Mouse (Mus musculus) duodenum, adult 2 months (tissue): ENCODE data around the gene Psg21. TPM values are rescaled to one million over a fixed set of nuclear protein-coding genes. Genes with fewer than 3 reads are reported as not detected.

Experiments
- polyA plus RNA-seq: library from polyadenylated mRNA; depleted of rRNA; stranded (reverse); fragments of >200 nt; gene quantifications from 2 replicates; pipeline ENCODE4 v1.2.3, GENCODE M21; 2012; ENCODE audit warnings: low replicate concordance; rRNA removed

The Psg21 gene
- not detected in 2 replicates for polyA plus RNA-seq

DNA sequence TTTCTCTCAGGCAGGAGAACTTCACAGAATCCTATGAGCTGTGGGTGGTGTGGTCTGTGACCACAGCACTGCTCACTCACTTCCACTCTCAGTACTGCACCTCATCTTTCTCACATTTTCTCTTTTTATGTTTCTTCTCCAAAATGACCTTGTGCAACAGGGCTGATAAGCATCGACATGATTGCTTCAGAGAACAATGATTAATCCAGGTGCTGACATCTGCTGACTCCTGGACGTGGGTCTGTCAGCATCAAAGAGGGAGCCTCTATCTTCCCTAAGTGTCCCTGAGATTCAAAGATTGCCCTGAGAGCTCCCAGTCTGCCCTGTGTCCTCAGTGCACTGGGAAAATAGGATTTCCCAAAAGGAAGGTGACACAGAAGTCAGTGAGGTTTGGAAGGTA, at the start of gene Psg21:
TSS of gene Psg21 (minus strand) at position 101 of the 400 bp plus-strand sequence.

DNA sequence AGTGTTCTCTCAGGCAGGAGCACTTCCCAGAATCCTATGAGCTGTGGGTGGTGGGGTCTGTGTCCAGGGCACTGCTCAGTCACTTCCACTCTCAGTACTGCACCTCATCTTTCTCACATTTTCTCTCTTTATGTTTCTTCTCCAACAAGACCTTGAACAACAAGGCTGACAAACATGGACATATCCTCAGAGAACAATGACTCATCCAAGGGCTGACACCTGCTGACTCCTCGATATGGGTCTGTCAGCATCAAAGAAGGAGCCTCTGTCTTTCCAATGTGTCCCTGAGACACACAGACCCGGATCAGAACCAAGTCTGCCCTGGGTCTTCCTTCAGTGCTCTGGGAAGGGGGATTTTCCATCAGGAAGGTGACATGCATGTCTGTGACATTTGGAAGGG, 29.6 kb upstream of the Psg21 start, which contains the start of gene Psg20:
TSS of gene Psg20 (minus strand) at position 101 of the 400 bp plus-strand sequence.

DNA sequence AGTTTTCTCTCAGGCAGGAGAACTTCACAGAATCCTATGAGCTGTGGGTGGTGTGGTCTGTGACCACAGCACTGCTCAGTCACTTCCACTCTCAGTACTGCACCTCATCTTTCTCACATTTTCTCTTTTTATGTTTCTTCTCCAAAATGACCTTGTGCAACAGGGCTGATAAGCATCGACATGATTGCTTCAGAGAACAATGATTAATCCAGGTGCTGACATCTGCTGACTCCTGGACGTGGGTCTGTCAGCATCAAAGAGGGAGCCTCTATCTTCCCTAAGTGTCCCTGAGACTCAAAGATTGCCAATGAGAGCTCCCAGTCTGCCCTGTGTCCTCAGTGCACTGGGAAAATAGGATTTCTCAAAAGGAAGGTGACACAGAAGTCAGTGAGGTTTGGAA, 40.1 kb downstream of the Psg21 start, which contains the start of gene Psg23:
TSS of gene Psg23 (minus strand) at position 101 of the 400 bp plus-strand sequence.

Other genes starting within 250 kb of the Psg21 start
- not detected in 2 replicates for gene Psg28, start 224.7 kb downstream of the Psg21 start, polyA plus RNA-seq
- not detected in 2 replicates for gene Psg26, start 172.5 kb downstream of the Psg21 start, polyA plus RNA-seq
- 0.23 and 0.32 TPM in 2 replicates for gene Psg25, start 124.5 kb downstream of the Psg21 start, polyA plus RNA-seq
- gene Psg27, start 89.4 kb downstream of the Psg21 start, polyA plus RNA-seq = 0.13 TPM in 1 of 2 replicates, not detected in the other
- gene Psg23, start 40.2 kb downstream of the Psg21 start, polyA plus RNA-seq = not detected in 2 replicates
- not detected in 2 replicates for gene Psg20, start 29.5 kb upstream of the Psg21 start, polyA plus RNA-seq
- 0.07 TPM in 1 of 2 replicates, not detected in the other for gene Psg22, start 61.4 kb upstream of the Psg21 start, polyA plus RNA-seq
- not detected in 2 replicates for gene Psg19, start 141.8 kb upstream of the Psg21 start, polyA plus RNA-seq
- 0.06 and 0.28 TPM in 2 replicates for gene Psg17, start 164.9 kb upstream of the Psg21 start, polyA plus RNA-seq
- gene Mill2, start 183.2 kb upstream of the Psg21 start, polyA plus RNA-seq = 1.4 and 2.9 TPM in 2 replicates
- 561 and 1,240 TPM in 2 replicates for gene Pglyrp1, start 214.6 kb upstream of the Psg21 start, polyA plus RNA-seq